Mouse (Mus musculus) megakaryocyte, embryonic 14.5 days (primary cell): ENCODE data around the gene Armc10.

ENCODE experiments used
- FLI1 ChIP-seq: IDR thresholded peaks from 2 replicates; pipeline ENCODE4 v1.6.1; 2012; ENCODE audit warnings: low read length, inconsistent platforms, mixed read lengths
- GATA1 ChIP-seq: IDR thresholded peaks from 3 replicates; pipeline ENCODE4 v1.6.1; 2012; ENCODE audit warnings: mixed read lengths, low read length, inconsistent platforms, borderline replicate concordance

GRCm38 (mm10) chr5:21680029-21680428 lies 34.4 kb downstream of the Armc10 start:
- TF ChIP-seq GATA1 (no peak), FLI1 (no peak)
